Mouse (Mus musculus) CH12F3 (cell line): ENCODE measurements around the gene Hmgcl.
"Not testable (repeated sequence)": the region's sequence is repeated elsewhere in the genome, so short reads cannot be mapped to it uniquely, and the experiment has no call there.

Source experiments
- in situ Hi-C: fragments of 300-500 bp; cut with MboI; formaldehyde crosslinking; loops from 2 replicates; pipeline ENCODE4 v1.14.3; 2020; ENCODE audit warnings: low sequenced_read_pairs

The Hmgcl gene

DNA sequence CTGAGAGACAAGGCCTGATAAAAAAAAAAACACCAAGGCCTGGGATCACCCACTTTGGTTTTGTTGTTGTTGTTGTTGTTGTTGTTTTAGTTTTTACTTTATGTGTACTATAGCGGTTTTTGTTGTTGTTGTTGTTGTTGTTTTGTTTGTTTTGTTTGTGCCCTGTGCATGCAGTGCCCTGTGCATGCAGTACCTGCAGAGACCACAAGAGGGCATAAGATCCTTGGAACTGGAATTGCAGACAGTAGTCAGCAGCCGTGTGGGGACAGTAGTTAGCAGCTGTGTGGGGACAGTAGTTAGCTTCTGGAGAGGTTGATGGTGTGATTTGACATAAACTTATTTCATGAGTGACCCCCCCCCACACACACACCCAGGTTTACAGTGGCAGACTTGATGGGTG, 8.0 kb downstream of the Hmgcl start:
- in situ Hi-C loops, result no loop called here

DNA sequence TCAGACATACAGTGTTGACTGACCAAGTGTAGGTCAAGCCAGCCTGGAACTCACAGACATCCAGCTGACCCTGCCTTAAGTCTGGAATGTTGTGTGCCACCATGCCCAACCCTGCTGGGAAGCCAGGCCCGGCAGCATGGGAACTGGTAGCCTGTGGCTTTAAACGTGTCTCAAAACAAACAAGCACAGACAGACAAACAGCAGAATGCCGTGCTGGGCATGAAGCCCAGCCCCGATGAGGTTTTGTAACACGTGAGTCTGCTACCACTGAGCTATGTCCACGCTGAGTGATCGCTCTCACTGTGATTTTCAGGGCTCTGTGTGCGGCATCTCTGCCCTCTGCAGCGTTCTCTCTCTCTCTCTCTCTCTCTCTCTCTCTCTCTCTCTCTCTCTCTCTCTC, 9.6 kb downstream of the Hmgcl start:
- in situ Hi-C loops, result no loop called here

DNA sequence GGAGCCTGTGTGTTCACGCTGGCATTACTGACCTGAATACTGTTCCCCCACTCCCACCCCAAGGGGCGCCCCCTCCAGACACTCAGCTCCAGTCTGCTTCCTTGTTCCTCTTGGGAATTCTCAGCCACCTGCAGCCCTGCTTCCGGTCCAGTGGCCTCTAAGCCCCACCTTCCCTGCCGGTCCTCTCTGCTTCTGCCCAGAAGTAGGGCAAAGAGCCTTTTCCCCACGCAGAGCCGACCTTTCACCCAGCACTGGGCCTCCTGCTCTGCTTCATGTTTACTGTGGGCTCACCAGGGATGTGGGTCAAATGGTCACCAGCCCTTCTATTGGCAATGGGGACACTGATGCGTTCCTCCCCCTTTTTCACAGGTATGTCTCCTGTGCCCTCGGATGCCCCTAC, 12.1 kb downstream of the Hmgcl start:
- in situ Hi-C loops, result no loop called here

DNA sequence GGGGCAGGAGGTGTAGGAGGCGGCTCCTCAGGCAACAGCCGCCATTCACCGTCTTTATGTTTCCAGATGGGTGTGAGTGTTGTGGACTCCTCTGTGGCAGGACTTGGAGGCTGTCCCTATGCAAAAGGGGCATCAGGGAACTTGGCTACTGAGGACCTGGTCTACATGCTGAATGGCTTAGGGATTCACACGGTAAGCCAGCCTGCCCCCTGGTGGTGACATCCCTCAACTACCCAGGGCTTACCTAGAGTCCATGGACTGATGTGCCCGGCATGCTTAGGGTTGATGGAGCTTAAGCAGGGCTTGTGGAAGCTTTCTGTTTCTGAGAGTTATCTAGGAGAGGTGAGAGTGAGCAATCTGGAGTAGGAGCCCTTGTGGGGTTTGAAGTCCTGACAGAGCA, 14.5 kb downstream of the Hmgcl start:
- in situ Hi-C loops, result no loop called here

DNA sequence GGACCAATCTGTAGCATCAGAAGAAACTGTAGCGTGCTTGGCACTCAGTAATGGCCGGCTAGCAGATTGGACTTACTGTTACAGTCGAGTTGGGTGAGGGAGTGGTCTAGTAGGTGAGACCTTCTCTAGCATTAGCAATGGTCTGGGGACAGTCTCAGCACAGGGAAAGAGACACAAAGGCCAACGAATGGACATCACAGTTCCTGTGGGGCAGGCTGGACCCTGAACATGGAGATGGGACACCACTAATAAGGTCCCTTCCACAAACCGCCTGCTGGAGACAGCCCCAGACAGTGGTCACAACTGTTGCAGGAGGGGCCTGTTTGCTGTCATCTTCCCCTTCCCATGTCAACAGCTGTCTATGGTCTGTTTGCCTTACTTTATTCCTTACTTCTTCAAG, 15.5 kb downstream of the Hmgcl start:
- in situ Hi-C loops, result no loop called here

DNA sequence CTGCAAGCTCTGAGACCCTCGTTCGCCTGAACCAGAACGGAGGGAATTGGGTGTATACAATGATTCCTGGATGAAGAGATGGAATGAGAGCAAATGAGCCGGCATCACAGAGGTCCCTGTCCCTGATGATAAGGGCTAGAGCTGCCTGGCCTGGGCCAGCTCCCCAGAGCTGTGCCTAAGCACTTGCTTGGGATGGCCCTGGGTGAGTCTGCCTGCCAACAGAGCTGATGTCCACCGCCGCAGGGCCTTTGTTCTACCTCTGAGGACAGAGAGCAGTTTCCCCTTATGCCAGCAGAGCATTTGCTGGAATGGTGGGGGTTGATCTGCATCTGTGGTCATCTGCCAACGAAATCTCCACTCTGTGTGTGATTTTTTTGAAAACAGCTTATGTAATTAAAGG, 15.9 kb downstream of the Hmgcl start:
- in situ Hi-C loops, result no loop called here

DNA sequence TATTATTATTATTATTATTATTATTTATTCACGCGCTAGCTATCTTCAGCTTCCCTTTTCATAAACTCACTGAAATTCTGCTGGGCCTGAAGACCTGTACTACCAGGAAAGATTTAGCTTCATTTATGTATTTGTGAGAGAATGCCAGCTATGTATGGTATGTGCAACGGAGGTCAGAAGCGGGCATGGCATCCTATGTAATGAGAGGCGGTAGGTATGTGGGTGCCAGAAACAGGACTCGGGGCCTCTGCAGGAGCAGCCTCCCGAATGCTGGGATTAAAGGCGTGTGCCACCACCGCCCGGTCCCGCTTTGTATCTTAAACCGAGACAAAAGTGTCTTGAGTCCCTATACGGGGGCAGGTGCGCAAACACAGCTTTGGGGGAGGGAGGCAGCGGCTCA, 16.7 kb downstream of the Hmgcl start:
- in situ Hi-C loops, result no loop called here

DNA sequence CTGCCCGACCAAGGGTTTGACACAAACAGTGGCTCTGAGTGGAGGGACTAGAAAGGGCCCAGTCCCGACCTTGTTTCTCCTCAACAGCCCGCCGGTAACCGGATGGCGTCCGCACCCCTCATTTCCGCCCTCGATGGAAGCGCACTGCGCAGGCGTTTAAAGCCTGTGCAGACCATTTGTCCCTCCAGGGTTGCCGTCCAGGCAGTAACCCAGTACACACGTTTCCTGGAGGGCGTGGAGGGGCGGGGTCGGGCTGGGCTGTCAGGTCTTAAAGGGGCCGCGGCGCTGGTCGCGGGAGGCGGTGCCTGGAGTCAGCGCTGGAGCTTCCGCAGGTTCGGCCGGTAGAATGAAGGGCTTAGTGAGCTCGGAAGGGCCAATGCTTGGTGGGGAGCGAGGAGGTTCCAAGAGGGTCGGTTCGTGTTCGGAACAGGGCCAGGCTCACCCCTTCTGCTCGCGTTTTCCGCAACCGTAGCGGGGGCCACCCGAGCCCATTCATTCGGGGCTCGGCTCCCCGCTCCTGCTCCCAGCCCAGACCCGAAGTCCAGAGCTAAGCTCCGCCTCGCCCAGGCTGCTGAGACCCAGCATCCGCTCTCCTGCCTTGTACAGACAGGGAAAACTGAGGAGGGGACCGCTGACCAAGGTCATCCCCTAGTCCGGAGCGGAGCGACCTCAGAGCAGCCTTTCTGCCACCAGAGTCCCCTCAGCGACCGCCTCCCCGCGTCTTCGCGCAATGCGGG, 17.4 kb downstream of the Hmgcl start, which contains the start of gene Gale:
Gale (plus strand) TSS at position 271 of the 737 bp plus-strand sequence.
- in situ Hi-C loops, result no loop called here

DNA sequence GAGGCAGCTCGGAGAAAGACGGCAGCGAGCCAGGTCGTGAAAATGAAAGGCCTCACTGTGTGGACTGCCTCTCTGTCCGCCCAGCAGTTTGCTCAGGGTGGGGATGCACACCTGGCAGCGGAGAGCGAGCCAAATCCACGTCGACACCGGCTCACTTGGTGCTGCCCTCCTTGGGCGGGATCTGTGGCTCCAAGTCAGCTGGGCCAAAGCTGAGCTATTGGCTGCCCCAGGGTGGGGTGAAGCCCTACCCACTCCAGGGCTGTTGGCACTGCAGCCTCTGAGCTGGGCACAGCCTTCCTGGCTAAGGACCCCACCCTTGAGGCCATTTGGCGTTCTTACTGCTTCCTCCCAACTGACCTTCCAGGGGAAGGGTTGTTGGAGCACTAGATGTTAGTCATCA, 18.2 kb downstream of the Hmgcl start:
- in situ Hi-C loops, result no loop called here

DNA sequence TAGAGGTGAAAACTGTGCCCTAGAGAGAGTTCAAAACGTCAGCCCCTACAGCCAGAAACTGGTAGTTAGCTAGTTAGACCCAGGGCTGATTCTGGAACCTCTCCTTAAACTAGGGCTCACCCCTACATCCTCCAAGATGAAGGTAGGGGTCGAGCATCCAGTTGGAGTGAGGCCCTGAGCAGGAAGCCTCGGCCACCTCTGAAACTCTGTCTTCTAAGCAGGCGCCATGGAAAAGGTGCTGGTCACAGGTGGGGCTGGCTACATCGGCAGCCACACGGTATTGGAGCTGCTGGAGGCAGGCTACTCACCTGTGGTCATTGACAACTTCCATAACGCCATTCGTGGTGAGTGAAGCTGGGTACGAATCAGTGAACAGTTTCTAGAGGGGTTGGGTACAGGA, 18.9 kb downstream of the Hmgcl start:
- in situ Hi-C loops, result no loop called here

DNA sequence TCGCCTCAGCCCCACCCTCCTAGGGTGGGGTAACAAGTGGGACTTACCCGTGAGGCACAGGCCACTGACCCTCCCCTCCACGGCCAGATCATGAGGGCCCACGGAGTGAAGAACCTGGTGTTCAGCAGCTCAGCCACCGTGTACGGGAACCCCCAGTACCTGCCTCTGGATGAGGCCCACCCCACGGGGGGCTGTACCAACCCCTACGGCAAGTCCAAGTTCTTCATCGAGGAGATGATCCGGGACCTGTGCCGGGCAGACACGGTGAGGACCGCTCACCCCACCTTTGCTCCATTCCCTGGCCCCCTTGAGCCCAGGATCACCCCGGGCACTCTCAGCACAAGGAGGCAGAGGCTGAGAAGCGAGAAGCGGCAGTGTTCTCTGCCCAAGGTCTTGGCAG, 20.0 kb downstream of the Hmgcl start:
- in situ Hi-C loops, result no loop called here

DNA sequence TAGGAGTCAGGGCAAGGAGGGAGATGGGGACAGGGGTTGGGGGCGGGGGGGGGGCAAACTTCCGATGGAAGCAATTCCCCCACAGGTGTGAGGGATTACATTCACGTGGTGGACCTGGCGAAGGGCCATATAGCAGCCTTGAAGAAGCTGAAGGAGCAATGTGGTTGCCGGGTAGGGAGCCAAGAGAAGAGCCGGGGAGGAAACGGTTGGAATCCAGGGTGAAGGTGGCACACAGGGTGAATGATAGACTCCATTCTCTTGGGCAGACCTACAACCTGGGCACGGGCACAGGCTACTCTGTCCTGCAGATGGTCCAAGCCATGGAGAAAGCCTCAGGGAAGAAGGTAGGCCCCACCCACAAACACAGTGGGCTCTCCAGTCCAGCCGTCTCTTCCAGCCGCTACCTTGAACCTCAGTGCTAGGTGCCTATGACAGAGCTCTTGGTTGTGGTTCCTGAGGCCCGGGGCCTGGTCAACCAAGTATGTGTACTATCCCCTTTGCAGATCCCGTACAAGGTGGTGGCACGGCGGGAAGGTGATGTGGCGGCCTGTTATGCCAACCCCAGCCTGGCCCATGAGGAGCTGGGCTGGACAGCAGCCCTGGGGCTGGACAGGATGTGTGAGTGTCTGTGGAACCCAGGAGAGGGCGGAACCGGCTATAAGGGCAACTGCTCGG, 21.0 kb downstream of the Hmgcl start:
- in situ Hi-C loops, result no loop called here

DNA sequence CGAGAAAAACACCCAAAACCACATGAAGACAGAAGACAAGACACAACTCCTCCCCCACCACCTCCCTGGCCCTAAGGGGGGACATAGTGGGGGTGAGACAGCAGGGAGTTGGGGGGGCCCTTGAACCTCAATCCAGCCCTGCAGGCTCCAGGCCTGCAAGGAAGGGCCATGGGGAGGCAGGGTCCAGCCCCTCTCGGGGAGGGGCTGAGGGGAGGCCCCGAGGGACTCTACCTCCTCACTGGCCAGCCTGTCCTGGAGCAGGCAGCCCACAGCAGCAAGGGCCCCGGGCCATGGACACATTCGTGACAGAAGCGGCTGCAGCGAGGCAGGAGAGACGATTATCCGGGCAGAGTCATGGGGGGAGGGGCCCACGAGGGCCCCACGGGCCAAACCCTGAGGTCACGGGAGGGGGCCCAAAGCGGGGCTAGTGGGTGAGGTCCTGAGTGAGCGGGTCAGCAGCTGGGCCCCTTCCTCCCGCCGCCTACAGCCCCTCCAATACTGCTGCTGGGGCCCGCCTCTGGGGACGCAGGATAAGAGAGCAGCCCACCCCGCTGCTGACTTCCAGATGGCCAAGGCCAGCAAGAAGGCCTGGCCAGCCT, 22.1 kb downstream of the Hmgcl start:
- in situ Hi-C loops, result no loop called here

DNA sequence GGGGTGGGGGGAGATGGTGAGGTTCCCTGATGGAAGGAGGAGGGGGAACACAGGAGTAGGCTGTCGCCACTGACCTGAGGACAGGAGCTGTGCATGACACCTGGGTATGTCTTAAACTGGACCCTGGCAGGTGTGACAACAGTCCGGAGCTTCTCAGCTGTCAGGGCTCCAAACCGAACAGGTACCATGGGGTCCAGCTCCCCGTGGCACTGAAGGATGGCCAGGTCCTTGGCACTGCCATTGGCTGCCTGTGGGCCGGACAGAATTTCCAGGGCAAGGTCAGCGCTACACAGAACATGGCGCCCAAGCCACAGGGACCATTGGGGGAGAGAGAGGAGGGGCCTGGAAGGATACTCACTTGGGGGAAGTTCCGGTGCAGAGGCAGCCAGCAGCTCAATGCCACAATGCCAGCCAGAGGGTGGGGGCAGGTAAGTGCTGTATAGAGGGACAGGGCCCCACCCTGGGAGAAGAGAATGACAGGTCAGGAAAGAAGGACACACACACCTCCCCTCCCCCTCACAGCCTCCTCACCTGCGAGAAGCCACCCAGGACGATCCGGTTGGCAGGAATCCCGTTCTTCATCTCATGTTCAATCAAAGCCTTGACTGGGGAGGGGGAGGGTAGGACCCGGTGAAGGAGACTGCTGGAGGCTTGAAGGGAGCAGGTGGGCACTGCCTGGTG, 23.0 kb downstream of the Hmgcl start:
- in situ Hi-C loops, result no loop called here

DNA sequence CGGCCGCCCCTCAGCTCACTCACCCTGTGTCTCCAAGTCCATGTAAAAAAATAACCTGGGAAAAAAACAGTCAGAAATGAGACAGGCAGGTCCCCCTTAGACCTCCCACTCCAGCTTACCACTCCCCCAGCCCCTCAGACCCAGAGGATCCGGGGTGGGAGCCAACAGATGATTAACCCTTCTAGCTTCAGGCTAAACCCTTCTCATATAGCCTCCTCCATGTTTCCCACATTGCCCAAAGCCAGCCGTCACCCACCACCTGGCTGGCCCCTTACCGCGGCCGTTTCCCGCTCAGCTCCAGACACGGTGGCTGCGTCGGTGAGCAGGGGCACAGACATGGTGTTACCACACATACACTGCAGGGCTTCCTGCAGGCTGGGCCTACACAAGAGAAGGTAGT, 24.3 kb downstream of the Hmgcl start:
- in situ Hi-C loops, result no loop called here

DNA sequence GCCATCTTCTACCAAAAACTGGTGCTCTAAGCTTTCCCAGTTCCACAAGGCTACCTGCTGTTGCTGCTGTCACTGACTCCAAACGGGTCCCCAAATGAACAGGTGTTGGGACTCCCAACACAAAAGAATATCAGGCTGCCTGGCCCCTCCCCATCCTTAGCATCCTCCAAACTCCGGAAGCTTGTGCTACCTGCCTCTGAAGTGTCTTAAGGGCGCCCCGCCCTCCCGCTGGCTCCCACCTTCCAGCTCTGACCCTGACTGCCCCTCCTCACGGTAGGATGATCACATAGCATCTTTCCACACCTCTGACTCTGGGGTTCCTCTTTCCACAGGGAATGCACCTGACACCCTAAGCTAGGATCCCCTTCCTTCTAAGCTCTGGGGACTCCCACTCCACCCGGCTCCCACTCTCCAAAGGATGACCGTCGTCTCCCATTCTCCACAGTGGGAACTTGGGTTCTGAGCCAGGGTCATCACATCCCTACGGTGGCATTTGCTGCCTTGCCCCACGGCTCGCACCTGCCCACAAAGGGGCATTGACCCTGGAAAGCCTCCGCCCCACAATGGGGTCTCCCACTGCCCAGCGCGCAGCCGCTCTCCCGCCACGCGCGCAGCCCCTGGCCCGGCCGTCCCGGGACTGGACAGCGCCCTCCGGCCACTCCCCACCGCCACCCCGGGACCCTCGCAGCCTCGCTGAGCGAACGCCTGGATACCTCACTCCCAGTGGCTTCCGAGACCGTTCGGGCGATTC, 25.7 kb downstream of the Hmgcl start:
- in situ Hi-C loops, result no loop called here

DNA sequence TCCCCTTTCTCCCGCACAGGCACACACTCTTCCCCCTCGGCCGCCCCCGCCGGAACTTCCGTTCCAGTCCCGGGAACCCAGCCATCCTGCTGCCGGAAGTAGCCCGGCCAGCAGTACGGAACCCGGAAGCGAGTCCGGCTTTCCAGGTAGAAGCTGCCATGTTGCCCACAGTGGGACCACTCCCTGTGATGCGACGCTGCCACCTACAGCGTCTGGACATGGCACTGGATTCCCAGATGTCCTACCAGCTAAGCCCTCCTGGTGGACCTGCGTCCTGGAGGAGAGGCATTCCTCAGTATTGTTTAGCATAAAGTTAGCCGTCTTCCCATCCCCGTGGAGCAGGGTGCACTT, 26.3 kb downstream of the Hmgcl start, which contains the start of gene Lypla2:
Lypla2 (minus strand) TSS at position 71 of the 351 bp plus-strand sequence.
- in situ Hi-C loops, result no loop called here

DNA sequence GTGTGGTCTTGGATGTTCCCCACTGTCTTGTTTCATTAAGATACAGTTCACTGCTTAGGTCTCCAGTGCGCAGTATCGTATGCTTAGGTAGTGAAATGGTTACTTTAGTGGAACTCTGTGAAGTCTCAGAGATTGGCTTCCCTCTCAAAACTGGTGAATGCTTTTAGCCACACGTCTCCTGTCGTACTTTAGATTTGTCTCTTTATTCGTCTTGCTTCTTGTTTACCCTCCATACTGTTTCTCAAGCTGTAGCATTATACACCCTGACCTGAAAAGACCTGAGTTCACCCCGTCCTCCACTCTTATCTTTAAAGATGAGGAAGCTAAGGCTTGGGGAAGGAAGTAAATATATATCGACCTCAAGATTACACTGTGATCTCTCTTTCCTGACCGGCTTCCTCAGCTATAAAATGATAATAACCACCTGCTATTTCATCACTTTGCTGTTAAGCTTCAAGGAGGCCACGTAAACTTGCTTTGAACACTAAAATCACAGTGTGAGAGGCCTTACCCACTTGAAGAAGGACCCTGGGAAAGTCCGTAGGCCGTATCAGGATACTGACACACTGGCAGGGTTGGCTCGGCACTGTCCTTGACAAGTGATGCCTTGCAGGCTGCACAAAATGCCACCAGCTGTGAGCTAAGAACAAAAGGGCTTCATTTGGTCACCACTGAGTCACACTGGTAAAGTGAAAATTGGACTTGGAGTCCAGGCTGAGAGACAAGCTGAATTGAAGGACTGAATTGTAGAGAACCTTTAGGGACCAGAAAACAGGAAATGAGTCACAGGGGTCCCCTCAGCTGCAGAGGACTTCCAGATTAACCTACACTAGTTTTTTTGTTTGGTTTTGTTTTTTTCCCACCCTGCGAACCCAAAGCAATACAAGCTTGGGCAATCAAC, 26.9 kb downstream of the Hmgcl start:
- in situ Hi-C loops, result no loop called here

DNA sequence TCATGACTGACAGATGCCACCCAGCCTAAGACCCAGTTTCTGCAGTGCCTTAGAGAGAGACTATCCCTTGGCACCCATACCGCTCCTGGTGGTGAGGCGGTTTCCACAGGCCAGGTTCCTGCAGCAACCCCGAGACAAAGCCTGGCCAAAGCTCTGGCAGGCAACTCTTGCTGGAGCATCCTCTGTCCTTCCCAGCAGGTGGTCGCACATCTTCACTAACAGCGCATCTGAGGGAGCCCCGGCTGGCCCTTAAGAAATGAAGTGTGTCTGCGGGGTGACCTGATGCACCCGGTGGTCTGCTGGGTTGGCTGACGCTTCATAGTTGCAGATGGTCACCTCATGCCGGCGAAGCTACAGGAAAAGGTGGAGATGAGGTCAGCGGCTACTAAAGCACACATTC, 29.9 kb downstream of the Hmgcl start:
- in situ Hi-C loops, result no loop called here

DNA sequence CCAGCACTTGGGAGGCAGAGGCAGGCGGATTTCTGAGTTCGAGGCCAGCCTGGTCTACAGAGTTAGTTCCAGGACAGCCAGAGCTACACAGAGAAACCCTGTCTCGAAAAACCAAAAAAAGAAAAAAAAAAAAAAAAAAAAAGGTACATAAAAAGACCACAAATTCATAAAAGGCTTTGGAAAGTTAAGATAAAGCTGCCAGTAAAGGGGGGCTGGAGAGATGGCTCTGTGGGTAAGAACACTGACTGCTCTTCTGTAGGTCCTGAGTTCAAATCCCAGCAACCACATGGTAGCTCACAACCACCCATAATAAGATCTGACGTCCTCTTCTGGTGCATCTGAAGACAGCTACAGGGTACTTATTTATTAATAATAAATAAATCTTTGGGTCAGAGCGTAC, 34.0 kb downstream of the Hmgcl start:
- in situ Hi-C loops, result not testable (repeated sequence)
